Mouse (Mus musculus): ENCODE data around the gene Cdhr3. TPM values are rescaled to one million over a fixed set of nuclear protein-coding genes. Genes with fewer than 3 reads are reported as not detected.
"Not testable (repeated sequence)": the region's sequence is repeated elsewhere in the genome, so short reads cannot be mapped to it uniquely, and the experiment has no call there.

The Cdhr3 gene
- polyA plus RNA-seq, 1 experiment from 2014 or later = 0.17 TPM

GRCm38 (mm10) chr12:33065162-33065561 is 27.5 kb downstream of the Cdhr3 start:
- Histone ChIP-seq H3K9me3 (ENCODE audit: control insufficient read depth, low read length) (no peaks in the 10 kb centered on the region), H3K4me2 (ENCODE audit: low read depth, low read length) (no peak overlapping the region), H3K9ac (replicated peaks; ENCODE audit: low read depth, low read length) (no peak overlapping the region), H3K27ac (ENCODE audit: low read depth, low read length) (no peak overlapping the region), H3K4me1 (ENCODE audit: control insufficient read depth, insufficient read depth, low read length) (peaks cover 7% of the 10 kb centered on the region), H3K27me3 (ENCODE audit: control insufficient read depth, insufficient read depth, low read length) (no peaks in the 10 kb centered on the region), H3K4me3 (ENCODE audit: low read depth, low read length) (no peak overlapping the region), H3K36me3 (ENCODE audit: control insufficient read depth, insufficient read depth, low read length) (no peaks in the 10 kb centered on the region)
- 78% methylated on average over 3 of the region's 3 CpGs for WGBS
- no peak for ATAC-seq (ENCODE audit: low read depth)

DNA sequence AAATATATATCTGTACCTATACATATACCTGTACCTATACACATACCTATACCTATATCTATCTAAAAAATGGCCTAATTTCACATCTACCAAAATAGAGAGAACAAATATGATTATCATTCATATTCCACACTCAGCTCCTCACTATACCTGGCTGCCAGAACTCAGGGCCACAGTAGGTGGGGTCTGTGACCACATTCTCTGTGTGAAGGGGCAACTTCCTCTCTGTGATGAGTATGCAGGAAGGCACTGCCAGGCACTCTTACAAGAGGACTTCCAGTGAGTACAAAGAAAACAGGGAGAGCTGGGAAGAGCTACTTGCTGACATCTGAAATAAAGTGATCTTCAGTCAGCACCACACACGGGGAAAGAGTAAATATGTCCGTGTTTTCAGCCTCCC is 28.4 kb downstream of the Cdhr3 start:
- no peak for ATAC-seq (ENCODE audit: low read depth)
- no peak overlapping the region for H3K27ac ChIP-seq (ENCODE audit: low read depth, low read length)
- no peaks in the 10 kb centered on the region for H3K27me3 ChIP-seq (ENCODE audit: control insufficient read depth, insufficient read depth, low read length)
- no peak overlapping the region for H3K9ac ChIP-seq (replicated peaks; ENCODE audit: low read depth, low read length)
- peaks cover 7% of the 10 kb centered on the region for H3K4me1 ChIP-seq (ENCODE audit: control insufficient read depth, insufficient read depth, low read length)
- H3K4me3 ChIP-seq (ENCODE audit: low read depth, low read length) = no peak overlapping the region
- 74% methylated on average over 2 of the region's 2 CpGs for WGBS
- no peak overlapping the region for H3K4me2 ChIP-seq (ENCODE audit: low read depth, low read length)
- H3K36me3 ChIP-seq (ENCODE audit: control insufficient read depth, insufficient read depth, low read length) = no peaks in the 10 kb centered on the region
- H3K9me3 ChIP-seq (ENCODE audit: control insufficient read depth, low read length) = no peaks in the 10 kb centered on the region

GRCm38 (mm10) chr12:33063250-33063649 is 29.4 kb downstream of the Cdhr3 start:
- Histone ChIP-seq H3K4me2 (ENCODE audit: low read depth, low read length) (no peak overlapping the region), H3K4me3 (ENCODE audit: low read depth, low read length) (no peak overlapping the region), H3K9me3 (ENCODE audit: control insufficient read depth, low read length) (no peaks in the 10 kb centered on the region), H3K27me3 (ENCODE audit: control insufficient read depth, insufficient read depth, low read length) (no peaks in the 10 kb centered on the region), H3K27ac (ENCODE audit: low read depth, low read length) (no peak overlapping the region), H3K4me1 (ENCODE audit: control insufficient read depth, insufficient read depth, low read length) (peaks cover 7% of the 10 kb centered on the region), H3K9ac (replicated peaks; ENCODE audit: low read depth, low read length) (no peak overlapping the region), H3K36me3 (ENCODE audit: control insufficient read depth, insufficient read depth, low read length) (no peaks in the 10 kb centered on the region)
- WGBS = 87% methylated on average over 2 of the region's 2 CpGs
- no peak for ATAC-seq (ENCODE audit: low read depth)

DNA sequence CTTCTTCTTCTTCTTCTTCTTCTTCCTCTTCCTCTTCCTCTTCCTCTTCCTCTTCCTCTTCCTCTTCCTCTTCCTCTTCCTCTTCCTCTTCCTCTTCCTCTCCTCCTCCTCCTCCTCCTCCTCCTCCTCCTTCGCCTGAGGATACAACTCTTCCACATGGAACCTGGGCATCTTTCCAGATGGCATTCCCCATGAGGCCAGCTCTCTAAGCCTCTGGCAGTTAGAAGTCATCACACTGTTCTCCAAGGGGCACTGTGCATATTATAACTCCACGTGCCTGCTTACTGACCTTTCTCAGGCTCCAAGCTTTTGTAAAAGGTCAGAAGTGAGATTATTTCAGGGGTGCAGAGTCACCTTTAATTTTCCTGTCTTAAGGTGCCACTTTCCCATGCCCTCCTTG is 30.3 kb downstream of the Cdhr3 start:
- ATAC-seq (ENCODE audit: low read depth); H3K36me3 ChIP-seq (ENCODE audit: control insufficient read depth, insufficient read depth, low read length); H3K9ac ChIP-seq (replicated peaks; ENCODE audit: low read depth, low read length); H3K9me3 ChIP-seq (ENCODE audit: control insufficient read depth, low read length); H3K27me3 ChIP-seq (ENCODE audit: control insufficient read depth, insufficient read depth, low read length); H3K27ac ChIP-seq (ENCODE audit: low read depth, low read length); H3K4me2 ChIP-seq (ENCODE audit: low read depth, low read length); H3K4me3 ChIP-seq (ENCODE audit: low read depth, low read length): not testable (repeated sequence)
- H3K4me1 ChIP-seq (ENCODE audit: control insufficient read depth, insufficient read depth, low read length) = peaks cover 13% of the 10 kb centered on the region
- whole genome bisulfite sequencing = 36% methylated on average over 2 of the region's 2 CpGs

DNA sequence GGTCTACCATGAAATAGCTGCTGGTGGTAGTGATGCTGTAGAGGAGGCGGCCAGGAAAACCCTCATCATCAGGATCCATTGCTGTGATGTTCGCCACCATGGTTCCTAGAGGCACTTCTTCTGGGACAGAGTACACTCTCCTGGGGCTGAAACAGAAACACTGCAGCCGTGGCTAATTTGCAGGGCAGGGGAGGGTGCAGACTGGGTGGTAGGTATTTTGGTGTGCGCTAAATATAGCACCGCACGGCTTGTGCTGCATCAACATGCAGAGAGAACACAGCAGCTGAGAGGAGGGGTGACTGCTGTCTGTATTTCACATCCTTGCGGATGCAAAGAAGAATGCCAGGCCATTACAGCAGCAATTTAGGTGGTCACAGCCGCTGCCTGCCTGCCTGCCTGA is 31.0 kb downstream of the Cdhr3 start:
- peak; percentile 37; the same call in 1 of the 2 replicates for ATAC-seq (ENCODE audit: low read depth)
- Histone ChIP-seq H3K9ac (replicated peaks; ENCODE audit: low read depth, low read length) (peak overlapping the region; percentile 28; the same call in 1 of the 2 replicates), H3K4me1 (ENCODE audit: control insufficient read depth, insufficient read depth, low read length) (peaks cover 17% of the 10 kb centered on the region), H3K27ac (ENCODE audit: low read depth, low read length) (peak overlapping the region; percentile 70), H3K27me3 (ENCODE audit: control insufficient read depth, insufficient read depth, low read length) (no peaks in the 10 kb centered on the region), H3K4me2 (ENCODE audit: low read depth, low read length) (no peak overlapping the region), H3K4me3 (ENCODE audit: low read depth, low read length) (no peak overlapping the region), H3K9me3 (ENCODE audit: control insufficient read depth, low read length) (no peaks in the 10 kb centered on the region), H3K36me3 (ENCODE audit: control insufficient read depth, insufficient read depth, low read length) (no peaks in the 10 kb centered on the region)
- 20% methylated on average over 8 of the region's 8 CpGs for WGBS

- no peaks in the 10 kb centered on the region for H3K9me3 ChIP-seq (ENCODE audit: control insufficient read depth, low read length)
- H3K27ac ChIP-seq (ENCODE audit: low read depth, low read length) = peak overlapping the region; percentile 71
- ATAC-seq (ENCODE audit: low read depth) = peak; percentile 86
- WGBS = 9% methylated on average over 19 of the region's 19 CpGs
- peaks cover 21% of the 10 kb centered on the region for H3K4me1 ChIP-seq (ENCODE audit: control insufficient read depth, insufficient read depth, low read length)
- no peaks in the 10 kb centered on the region for H3K36me3 ChIP-seq (ENCODE audit: control insufficient read depth, insufficient read depth, low read length)
- H3K4me3 ChIP-seq (ENCODE audit: low read depth, low read length) = no peak overlapping the region
- H3K4me2 ChIP-seq (ENCODE audit: low read depth, low read length) = peak overlapping the region; percentile 30; the same call in 1 of the 2 replicates
- H3K9ac ChIP-seq (replicated peaks; ENCODE audit: low read depth, low read length) = 0 out of 2 replicates have a peak overlapping the region, but pooled peaks have one; percentile 21
- no peaks in the 10 kb centered on the region for H3K27me3 ChIP-seq (ENCODE audit: control insufficient read depth, insufficient read depth, low read length)
Measured at GRCm38 (mm10) chr12:33057231-33058048, 35.2 kb downstream of the Cdhr3 start.

GRCm38 (mm10) chr12:33056574-33056973 is 36.1 kb downstream of the Cdhr3 start:
- WGBS = 52% methylated on average over 3 of the region's 3 CpGs

GRCm38 (mm10) chr12:33056074-33056473 is 36.6 kb downstream of the Cdhr3 start:
- WGBS = 76% methylated on average over 6 of the region's 6 CpGs
- no peak overlapping the region for H3K9ac ChIP-seq (replicated peaks; ENCODE audit: low read depth, low read length)
- H3K4me2 ChIP-seq (ENCODE audit: low read depth, low read length) = no peak overlapping the region
- no peak for ATAC-seq (ENCODE audit: low read depth)
- no peaks in the 10 kb centered on the region for H3K36me3 ChIP-seq (ENCODE audit: control insufficient read depth, insufficient read depth, low read length)
- peaks cover 14% of the 10 kb centered on the region; the same call in 1 of the 2 replicates for H3K4me1 ChIP-seq (ENCODE audit: control insufficient read depth, insufficient read depth, low read length)
- H3K4me3 ChIP-seq (ENCODE audit: low read depth, low read length) = no peak overlapping the region
- H3K9me3 ChIP-seq (ENCODE audit: control insufficient read depth, low read length) = no peaks in the 10 kb centered on the region
- no peaks in the 10 kb centered on the region for H3K27me3 ChIP-seq (ENCODE audit: control insufficient read depth, insufficient read depth, low read length)
- H3K27ac ChIP-seq (ENCODE audit: low read depth, low read length) = no peak overlapping the region

More at GRCm38 (mm10) chr12:33056574-33056973, 36.1 kb downstream of the Cdhr3 start:
- H3K9ac ChIP-seq (replicated peaks; ENCODE audit: low read depth, low read length) = no peak overlapping the region
- peaks cover 16% of the 10 kb centered on the region for H3K4me1 ChIP-seq (ENCODE audit: control insufficient read depth, insufficient read depth, low read length)
- H3K4me3 ChIP-seq (ENCODE audit: low read depth, low read length) = no peak overlapping the region
- H3K4me2 ChIP-seq (ENCODE audit: low read depth, low read length) = no peak overlapping the region
- no peaks in the 10 kb centered on the region for H3K36me3 ChIP-seq (ENCODE audit: control insufficient read depth, insufficient read depth, low read length)
- H3K9me3 ChIP-seq (ENCODE audit: control insufficient read depth, low read length) = no peaks in the 10 kb centered on the region
- ATAC-seq (ENCODE audit: low read depth) = no peak
- H3K27me3 ChIP-seq (ENCODE audit: control insufficient read depth, insufficient read depth, low read length) = no peaks in the 10 kb centered on the region
- H3K27ac ChIP-seq (ENCODE audit: low read depth, low read length) = no peak overlapping the region

- WGBS = 74% methylated on average over 13 of the region's 13 CpGs
Measured at GRCm38 (mm10) chr12:33053746-33054145, 38.9 kb downstream of the Cdhr3 start.

More at GRCm38 (mm10) chr12:33053746-33054145, 38.9 kb downstream of the Cdhr3 start:
- no peak overlapping the region for H3K9ac ChIP-seq (replicated peaks; ENCODE audit: low read depth, low read length)
- H3K4me2 ChIP-seq (ENCODE audit: low read depth, low read length) = no peak overlapping the region
- H3K27ac ChIP-seq (ENCODE audit: low read depth, low read length) = no peak overlapping the region
- H3K4me1 ChIP-seq (ENCODE audit: control insufficient read depth, insufficient read depth, low read length) = peaks cover 14% of the 10 kb centered on the region; the same call in 1 of the 2 replicates
- no peak overlapping the region for H3K4me3 ChIP-seq (ENCODE audit: low read depth, low read length)
- H3K27me3 ChIP-seq (ENCODE audit: control insufficient read depth, insufficient read depth, low read length) = no peaks in the 10 kb centered on the region
- no peaks in the 10 kb centered on the region for H3K9me3 ChIP-seq (ENCODE audit: control insufficient read depth, low read length)
- H3K36me3 ChIP-seq (ENCODE audit: control insufficient read depth, insufficient read depth, low read length) = no peaks in the 10 kb centered on the region
- no peak for ATAC-seq (ENCODE audit: low read depth)
